Mouse (Mus musculus): ENCODE measurements around the gene Cyfip2. TPM values are rescaled to one million over a fixed set of nuclear protein-coding genes. Genes with fewer than 3 reads are reported as not detected.

Cyfip2 gene
- polyA plus RNA-seq, 1 experiment: 0.77 TPM

- Histone ChIP-seq H3ac (ENCODE audit: control insufficient read depth, insufficient read length, low read depth) (no peak overlapping the region), H3K79me2 (ENCODE audit: control insufficient read depth, insufficient read depth) (no peaks in the 10 kb centered on the region), H3K36me3 (ENCODE audit: control insufficient read depth, insufficient read depth) (no peaks in the 10 kb centered on the region), H3K79me3 (ENCODE audit: low read depth) (no peaks in the 10 kb centered on the region), H3K4me3 (ENCODE audit: insufficient read depth, poor library complexity, severe bottlenecking) (no peak overlapping the region), H3K27me3 (ENCODE audit: control insufficient read depth, insufficient read depth, insufficient read length) (no peaks in the 10 kb centered on the region)
- TF ChIP-seq MAX (IDR thresholded peaks at IDR 0.05) (no peak), USF1 (IDR thresholded peaks at IDR 0.05; ENCODE audit: low read depth) (no peak), CEBPB (IDR thresholded peaks at IDR 0.05; ENCODE audit: low read depth) (no peak), CTCF (IDR thresholded peaks at IDR 0.05; ENCODE audit: control insufficient read depth, insufficient read depth, insufficient read length) (no peak), MYOG (IDR thresholded peaks at IDR 0.05; ENCODE audit: control insufficient read depth, extremely low read depth, insufficient read length) (no peak), MYOD1 (IDR thresholded peaks at IDR 0.05; ENCODE audit: control insufficient read depth, insufficient read length, low read depth) (no peak), FOSL1 (IDR thresholded peaks at IDR 0.05; ENCODE audit: insufficient read depth, low read length, poor library complexity, severe bottlenecking) (no peak)
Measured at GRCm38 (mm10) chr11:46307768-46308167, 4.9 kb downstream of the Cyfip2 start.

- Histone ChIP-seq H3K36me3 (ENCODE audit: control insufficient read depth, insufficient read depth) (no peaks in the 10 kb centered on the region), H3K79me2 (ENCODE audit: control insufficient read depth, insufficient read depth) (no peaks in the 10 kb centered on the region), H3ac (ENCODE audit: control insufficient read depth, insufficient read length, low read depth) (no peak overlapping the region), H3K4me3 (ENCODE audit: insufficient read depth, poor library complexity, severe bottlenecking) (no peak overlapping the region), H3K79me3 (ENCODE audit: low read depth) (no peaks in the 10 kb centered on the region), H3K27me3 (ENCODE audit: control insufficient read depth, insufficient read depth, insufficient read length) (no peaks in the 10 kb centered on the region)
- TF ChIP-seq MAX (IDR thresholded peaks at IDR 0.05): no peak
- TF ChIP-seq MYOD1 (IDR thresholded peaks at IDR 0.05; ENCODE audit: control insufficient read depth, insufficient read length, low read depth): no peak
- no peak for TF ChIP-seq MYOG (IDR thresholded peaks at IDR 0.05; ENCODE audit: control insufficient read depth, extremely low read depth, insufficient read length)
- no peak for TF ChIP-seq FOSL1 (IDR thresholded peaks at IDR 0.05; ENCODE audit: insufficient read depth, low read length, poor library complexity, severe bottlenecking)
- no peak for TF ChIP-seq CTCF (IDR thresholded peaks at IDR 0.05; ENCODE audit: control insufficient read depth, insufficient read depth, insufficient read length)
Measured at GRCm38 (mm10) chr11:46306776-46307175, 5.9 kb downstream of the Cyfip2 start.

- no peak for TF ChIP-seq FOSL1 (IDR thresholded peaks at IDR 0.05; ENCODE audit: insufficient read depth, low read length, poor library complexity, severe bottlenecking)
- no peak for TF ChIP-seq MAX (IDR thresholded peaks at IDR 0.05)
- no peak for TF ChIP-seq CTCF (IDR thresholded peaks at IDR 0.05; ENCODE audit: control insufficient read depth, insufficient read depth, insufficient read length)
- no peak for TF ChIP-seq MYOD1 (IDR thresholded peaks at IDR 0.05; ENCODE audit: control insufficient read depth, insufficient read length, low read depth)
- no peak for TF ChIP-seq USF1 (IDR thresholded peaks at IDR 0.05; ENCODE audit: low read depth)
- no peak for TF ChIP-seq MYOG (IDR thresholded peaks at IDR 0.05; ENCODE audit: control insufficient read depth, extremely low read depth, insufficient read length)
- no peak for TF ChIP-seq CEBPB (IDR thresholded peaks at IDR 0.05; ENCODE audit: low read depth)
- Histone ChIP-seq H3ac (ENCODE audit: control insufficient read depth, insufficient read length, low read depth) (no peak overlapping the region), H3K79me3 (ENCODE audit: low read depth) (no peaks in the 10 kb centered on the region), H3K79me2 (ENCODE audit: control insufficient read depth, insufficient read depth) (no peaks in the 10 kb centered on the region), H3K36me3 (ENCODE audit: control insufficient read depth, insufficient read depth) (no peaks in the 10 kb centered on the region), H3K4me3 (ENCODE audit: insufficient read depth, poor library complexity, severe bottlenecking) (no peak overlapping the region), H3K27me3 (ENCODE audit: control insufficient read depth, insufficient read depth, insufficient read length) (no peaks in the 10 kb centered on the region)
Measured at GRCm38 (mm10) chr11:46305881-46306520, 6.7 kb downstream of the Cyfip2 start.

- Histone ChIP-seq H3K36me3 (ENCODE audit: control insufficient read depth, insufficient read depth) (no peaks in the 10 kb centered on the region), H3K27me3 (ENCODE audit: control insufficient read depth, insufficient read depth, insufficient read length) (no peaks in the 10 kb centered on the region), H3ac (ENCODE audit: control insufficient read depth, insufficient read length, low read depth) (no peak overlapping the region), H3K79me3 (ENCODE audit: low read depth) (no peaks in the 10 kb centered on the region), H3K79me2 (ENCODE audit: control insufficient read depth, insufficient read depth) (no peaks in the 10 kb centered on the region), H3K4me3 (ENCODE audit: insufficient read depth, poor library complexity, severe bottlenecking) (no peak overlapping the region)
- no peak for TF ChIP-seq CTCF (IDR thresholded peaks at IDR 0.05; ENCODE audit: control insufficient read depth, insufficient read depth, insufficient read length)
- TF ChIP-seq CEBPB (IDR thresholded peaks at IDR 0.05; ENCODE audit: low read depth): no peak
- TF ChIP-seq MYOG (IDR thresholded peaks at IDR 0.05; ENCODE audit: control insufficient read depth, extremely low read depth, insufficient read length): no peak
- no peak for TF ChIP-seq USF1 (IDR thresholded peaks at IDR 0.05; ENCODE audit: low read depth)
- TF ChIP-seq FOSL1 (IDR thresholded peaks at IDR 0.05; ENCODE audit: insufficient read depth, low read length, poor library complexity, severe bottlenecking): no peak
- TF ChIP-seq MAX (IDR thresholded peaks at IDR 0.05): no peak
- TF ChIP-seq MYOD1 (IDR thresholded peaks at IDR 0.05; ENCODE audit: control insufficient read depth, insufficient read length, low read depth): no peak
Measured at GRCm38 (mm10) chr11:46304864-46305710, 7.6 kb downstream of the Cyfip2 start.

GRCm38 (mm10) chr11:46304093-46304492, 8.6 kb downstream of the Cyfip2 start:
- no peak overlapping the region for H3K4me3 ChIP-seq (ENCODE audit: insufficient read depth, poor library complexity, severe bottlenecking)
- H3K79me3 ChIP-seq (ENCODE audit: low read depth): no peaks in the 10 kb centered on the region
- no peaks in the 10 kb centered on the region for H3K79me2 ChIP-seq (ENCODE audit: control insufficient read depth, insufficient read depth)
- no peak for TF ChIP-seq MYOG (IDR thresholded peaks at IDR 0.05; ENCODE audit: control insufficient read depth, extremely low read depth, insufficient read length)
- TF ChIP-seq CEBPB (IDR thresholded peaks at IDR 0.05; ENCODE audit: low read depth): no peak
- TF ChIP-seq CTCF (IDR thresholded peaks at IDR 0.05; ENCODE audit: control insufficient read depth, insufficient read depth, insufficient read length): no peak
- no peak for TF ChIP-seq MAX (IDR thresholded peaks at IDR 0.05)
- no peak for TF ChIP-seq FOSL1 (IDR thresholded peaks at IDR 0.05; ENCODE audit: insufficient read depth, low read length, poor library complexity, severe bottlenecking)
- no peak for TF ChIP-seq USF1 (IDR thresholded peaks at IDR 0.05; ENCODE audit: low read depth)
- TF ChIP-seq MYOD1 (IDR thresholded peaks at IDR 0.05; ENCODE audit: control insufficient read depth, insufficient read length, low read depth): no peak
- H3K27me3 ChIP-seq (ENCODE audit: control insufficient read depth, insufficient read depth, insufficient read length): no peaks in the 10 kb centered on the region
- no peaks in the 10 kb centered on the region for H3K36me3 ChIP-seq (ENCODE audit: control insufficient read depth, insufficient read depth)
- no peak overlapping the region for H3ac ChIP-seq (ENCODE audit: control insufficient read depth, insufficient read length, low read depth)

Measured in C2C12 (cell line).